Mouse (Mus musculus) E14TG2a.4 (cell line): ENCODE data around the gene Myo3b.

Experiments used
- CTCF ChIP-seq: conservative IDR thresholded peaks from 2 replicates; pipeline ENCODE4 v1.5.1; 2014; ENCODE audit warnings: low read length
- NANOG ChIP-seq: IDR thresholded peaks from 2 replicates; pipeline ENCODE4 v1.6.1; 2014; ENCODE audit warnings: borderline replicate concordance, low read length, mixed read lengths
- POU5F1 ChIP-seq: IDR thresholded peaks from 2 replicates; pipeline ENCODE4 v1.6.1; 2014; ENCODE audit warnings: low read length, borderline replicate concordance

DNA sequence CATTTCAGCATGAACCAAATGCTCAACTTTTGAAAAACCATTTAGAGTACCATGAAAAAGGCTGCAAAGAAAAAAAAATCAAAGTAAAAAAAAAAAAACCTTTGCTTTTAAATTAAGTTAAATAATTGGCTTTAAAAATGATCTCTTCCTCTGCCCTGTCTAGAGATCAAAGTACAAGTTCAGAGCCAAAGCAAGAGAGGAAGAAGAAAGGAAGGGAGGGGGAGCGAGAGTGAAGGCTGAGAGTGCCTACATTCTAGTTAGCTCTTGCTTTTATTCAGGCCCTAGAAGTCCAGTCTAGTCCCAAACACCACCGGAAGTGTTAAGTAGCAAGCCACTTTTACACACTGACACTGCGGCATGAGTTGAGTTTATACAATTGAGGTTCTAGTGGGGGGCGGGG lies 60.5 kb downstream of the Myo3b start:
- no peak for TF ChIP-seq CTCF
- no peak for TF ChIP-seq POU5F1
- TF ChIP-seq NANOG: no peak
